In genomic region chr15:10090384-10091092, GRCm38 (mm10) we compare ENCODE assay signal across 17 mouse cellular contexts.
"Had no signal": no experiment of that assay in that cellular context is flagged by ENCODE, and none has a peak within 500 bp of the region (broad histone marks: within the 10 kb centered on the region; RNA-seq: fewer than 3 reads in every experiment).

No protein-coding gene starts in this region.

- H3K9ac ChIP-seq: liver, embryonic 13.5 days had no signal

- H3K9me3 ChIP-seq: liver, embryonic 13.5 days; megakaryocyte, embryonic 14.5 days; midbrain, embryonic 10.5 days had no signal

- H3K27me3 ChIP-seq: liver, embryonic 13.5 days; megakaryocyte, embryonic 14.5 days had no signal

- H3K36me3 ChIP-seq: liver, embryonic 13.5 days; midbrain, embryonic 10.5 days had no signal

- H3K4me3 ChIP-seq: left cerebral cortex, adult 2 months; liver, embryonic 13.5 days; megakaryocyte, embryonic 14.5 days; midbrain, embryonic 10.5 days had no signal

- H3K27ac ChIP-seq: left cerebral cortex, adult 2 months; liver, embryonic 13.5 days; midbrain, embryonic 10.5 days had no signal

- DNase-seq: kidney, adult 18-20 months; kidney, adult 9 months; kidney, postnatal 14 days; layer of hippocampus, postnatal 36 days; liver, embryonic 13.5 days; lung, adult 2 months; lung, postnatal 14 days; lung, postnatal 4 days; midbrain, embryonic 14.5 days; retina, postnatal 1 day; right cerebral cortex, postnatal 25 days; spleen, adult 18-20 months; thymus, adult 18-20 months; thymus, postnatal 36 days had no signal

- H3K4me1 ChIP-seq: liver, embryonic 13.5 days; midbrain, embryonic 10.5 days had no signal

- H3K4me2 ChIP-seq: liver, embryonic 13.5 days had no signal
